Mouse (Mus musculus) heart, postnatal 25 days (tissue): ENCODE measurements around the gene Os9. TPM values are rescaled to one million over a fixed set of nuclear protein-coding genes. Genes with fewer than 3 reads are reported as not detected.
"Not testable (repeated sequence)": the region's sequence is repeated elsewhere in the genome, so short reads cannot be mapped to it uniquely, and the experiment has no call there.

Experiments
- DNase-seq: peaks from one replicate; pipeline ENCODE4 v3.0.0; 2022; ENCODE audit warnings: low spot score
- intact Hi-C: fragments of 180-260 bp; cut with DNase I; formaldehyde crosslinking; loops from one replicate; pipeline ENCODE4 v1.15.1; 2025
- total RNA-seq, 2 experiments: library from RNA; stranded (reverse); gene quantifications; 2 replicates each; pipeline ENCODE4 v1.2.3; 2021

Os9 gene
- total RNA-seq, 2 experiments from 2014 or later: 25.0 to 25.1 TPM

GRCm38 (mm10) chr10:127151233-127151632, 30.3 kb upstream of the Os9 start:
- intact Hi-C loops, DNase-seq: not testable (repeated sequence)

GRCm38 (mm10) chr10:127150471-127150872, 29.5 kb upstream of the Os9 start:
- intact Hi-C loops: no loop called here
- no peak for DNase-seq

GRCm38 (mm10) chr10:127147135-127147534, 26.2 kb upstream of the Os9 start:
- intact Hi-C loops: no loop called here
- DNase-seq: no peak

GRCm38 (mm10) chr10:127145303-127145702, 24.4 kb upstream of the Os9 start:
- DNase-seq: no peak
- intact Hi-C loops: no loop called here

- DNase-seq: no peak
- intact Hi-C loops: no loop called here
These were observed 23.6 kb upstream of the Os9 start for GRCm38 (mm10) chr10:127144536-127144935.

GRCm38 (mm10) chr10:127143228-127143627, 22.3 kb upstream of the Os9 start:
- intact Hi-C loops: no loop called here
- no peak for DNase-seq

GRCm38 (mm10) chr10:127141500-127141899, 20.6 kb upstream of the Os9 start:
- no peak for DNase-seq
- intact Hi-C loops: no loop called here

GRCm38 (mm10) chr10:127140971-127141370, 20.0 kb upstream of the Os9 start:
- no peak for DNase-seq
- intact Hi-C loops: no loop called here

GRCm38 (mm10) chr10:127138328-127139141, 17.6 kb upstream of the Os9 start:
- DNase-seq: no peak
- intact Hi-C loops: no loop called here

GRCm38 (mm10) chr10:127137896-127138295, 17.0 kb upstream of the Os9 start:
- DNase-seq: no peak
- intact Hi-C loops: no loop called here

- intact Hi-C loops: no loop called here
- no peak for DNase-seq
These were observed 15.6 kb upstream of the Os9 start for GRCm38 (mm10) chr10:127136510-127136909.

GRCm38 (mm10) chr10:127135118-127135836, 14.3 kb upstream of the Os9 start:
- DNase-seq: no peak
- intact Hi-C loops: no loop called here

GRCm38 (mm10) chr10:127134394-127135035, 13.6 kb upstream of the Os9 start:
- DNase-seq, intact Hi-C loops: not testable (repeated sequence)

GRCm38 (mm10) chr10:127132469-127132868, 11.5 kb upstream of the Os9 start:
- intact Hi-C loops: no loop called here
- no peak for DNase-seq

- intact Hi-C loops: no loop called here
- DNase-seq: no peak
These were observed 8.5 kb upstream of the Os9 start for GRCm38 (mm10) chr10:127129431-127129830.

GRCm38 (mm10) chr10:127127711-127128279, 6.9 kb upstream of the Os9 start:
- DNase-seq: no peak
- intact Hi-C loops: no loop called here

- no peak for DNase-seq
- intact Hi-C loops: no loop called here
These were observed 5.6 kb upstream of the Os9 start for GRCm38 (mm10) chr10:127126579-127126978.

GRCm38 (mm10) chr10:127125210-127126001, 4.5 kb upstream of the Os9 start:
- intact Hi-C loops: no loop called here
- DNase-seq: no peak

GRCm38 (mm10) chr10:127123436-127123805, 2.5 kb upstream of the Os9 start:
- intact Hi-C loops: loop anchor here (2.0 kb wide), 2 partner anchors 43 to 105 kb away; no protein-coding TSS in a partner anchor
- no peak for DNase-seq
